Mouse (Mus musculus) embryonic facial prominence, embryonic 13.5 days (tissue): Measurements from ENCODE around the gene Trim60. TPM values are rescaled to one million over a fixed set of nuclear protein-coding genes. Genes with fewer than 3 reads are reported as not detected.
"Not testable (repeated sequence)": the region's sequence is repeated elsewhere in the genome, so short reads cannot be mapped to it uniquely, and the experiment has no call there.

Experiments
- ATAC-seq: fragments of 200-750 bp; cut with Nextera tagmentation; 2 replicates; pipeline ENCODE4 v1.8.0; 2017; ENCODE audit warnings: low read depth; ENCODE audit not compliant: insufficient number of reproducible peaks, insufficient read depth, low FRiP score, low TSS enrichment
- H3K27ac ChIP-seq: fragments of 300-500 bp; sonication (generic); 2 replicates; pipeline ENCODE4 v1.5.1; 2015; ENCODE audit warnings: moderate library complexity, mild to moderate bottlenecking, inconsistent platforms
- H3K27me3 ChIP-seq: fragments of 300-500 bp; sonication (generic); 2 replicates; pipeline ENCODE4 v1.6.1; 2015; ENCODE audit warnings: mild to moderate bottlenecking, inconsistent platforms
- H3K36me3 ChIP-seq: fragments of 300-500 bp; sonication (generic); 2 replicates; pipeline ENCODE4 v1.6.1; 2015; ENCODE audit warnings: mild to moderate bottlenecking, inconsistent platforms
- H3K4me1 ChIP-seq: fragments of 300-500 bp; sonication (generic); 2 replicates; pipeline ENCODE4 v1.6.1; 2015; ENCODE audit warnings: inconsistent platforms
- H3K4me2 ChIP-seq: fragments of 300-500 bp; sonication (generic); 2 replicates; pipeline ENCODE4 v1.6.1; 2015; ENCODE audit warnings: moderate library complexity, mild to moderate bottlenecking, inconsistent platforms
- H3K4me3 ChIP-seq: fragments of 300-500 bp; sonication (generic); 2 replicates; pipeline ENCODE4 v1.5.1; 2015; ENCODE audit warnings: mild to moderate bottlenecking, inconsistent platforms
- H3K9ac ChIP-seq: fragments of 300-500 bp; sonication (generic); 2 replicates; pipeline ENCODE4 v1.6.1; 2015; ENCODE audit warnings: mild to moderate bottlenecking, inconsistent platforms
- H3K9me3 ChIP-seq: fragments of 300-500 bp; sonication (generic); 2 replicates; pipeline ENCODE4 v1.6.1; 2016; ENCODE audit warnings: inconsistent platforms
- WGBS: fragments of 180-500 bp; shearing (Covaris S2); methylation state at CpG from one replicate; pipeline ENCODE4 v1.1.7; 2015; ENCODE audit warnings: mixed read lengths; 5-methylcytosine and 5-hydroxymethylcytosine counted together
- polyA plus RNA-seq: library from polyadenylated mRNA; unstranded; fragments of >200 nt; fragmentation: Nextera tagmentation; extraction: Ambion mirVana; gene quantifications from 2 replicates; pipeline ENCODE4 v1.2.1, GENCODE M21; 2015

Gene Trim60
- polyA plus RNA-seq, 1 experiment from 2014 or later: not detected

DNA sequence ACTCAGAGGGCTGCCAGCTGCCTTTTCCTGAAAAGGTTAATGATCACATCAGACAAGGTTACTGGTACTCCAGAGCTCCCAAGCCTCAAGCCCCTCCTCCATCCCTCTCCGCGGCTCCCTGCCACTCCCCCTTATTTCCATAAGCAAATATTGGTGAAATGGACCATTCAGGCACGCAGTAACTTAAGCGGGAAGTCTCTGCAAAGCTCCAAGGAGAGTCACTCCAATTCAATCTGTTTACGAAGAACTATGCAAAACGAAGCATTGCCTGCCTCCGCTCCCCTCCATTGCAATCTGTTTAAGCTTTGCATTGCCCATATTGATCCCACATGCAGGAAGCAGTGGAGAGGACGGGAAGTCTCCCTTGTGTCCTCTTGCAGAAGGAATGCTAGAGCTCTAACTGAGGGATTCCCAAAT, 18.7 kb upstream of the Trim60 start, which contains the start of gene Apela:
Gene Apela (minus strand): TSS at position 220 of the 417 bp plus-strand sequence.
- Histone ChIP-seq H3K27ac (peak within 1 kb of the TSS; percentile 52; the same call in 1 of the 2 replicates), H3K4me2 (peak within 1 kb of the TSS; percentile 63), H3K36me3 (no peaks in the 10 kb centered on the region), H3K27me3 (no peaks in the 10 kb centered on the region), H3K4me1 (peaks cover 10% of the 10 kb centered on the region; the same call in 1 of the 2 replicates), H3K4me3 (peak within 1 kb of the TSS; percentile 40), H3K9me3 (no peaks in the 10 kb centered on the region), H3K9ac (peak within 1 kb of the TSS; percentile 54; the same call in 1 of the 2 replicates)
- under 1% methylated on average over 8 of the region's 8 CpGs for WGBS
- ATAC-seq: 0 out of 2 replicates have a peak, but pooled peaks have one; percentile 70

- Histone ChIP-seq H3K4me3 (no peak overlapping the region), H3K9ac (no peak overlapping the region), H3K27me3 (no peaks in the 10 kb centered on the region), H3K36me3 (no peaks in the 10 kb centered on the region), H3K4me2 (no peak overlapping the region), H3K9me3 (no peaks in the 10 kb centered on the region), H3K27ac (no peak overlapping the region), H3K4me1 (peaks cover 10% of the 10 kb centered on the region; the same call in 1 of the 2 replicates)
- 55% methylated on average over 2 of the region's 2 CpGs for WGBS
- ATAC-seq: no peak
These were observed 15.8 kb upstream of the Trim60 start for GRCm38 (mm10) chr8:65034136-65034535.

DNA sequence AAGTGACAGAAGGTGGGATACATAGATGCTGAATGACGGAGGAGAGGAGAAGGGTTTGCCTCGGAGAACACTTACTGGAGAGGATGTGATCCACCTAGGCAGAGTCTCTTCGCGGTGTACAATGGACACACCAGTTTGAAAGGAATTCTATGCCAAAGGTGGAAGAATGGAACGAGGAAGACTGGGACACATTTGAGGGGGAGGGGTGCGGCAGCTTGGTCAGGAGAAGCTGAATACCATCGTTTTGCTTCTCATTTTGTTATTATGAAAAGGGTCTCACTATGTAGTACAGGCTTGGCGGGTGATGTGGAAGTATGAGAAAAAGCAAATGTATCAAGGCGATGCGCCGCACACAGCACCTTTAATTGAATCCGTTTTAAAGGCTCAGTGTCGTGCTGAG, 14.7 kb upstream of the Trim60 start:
- Histone ChIP-seq H3K27ac (no peak overlapping the region), H3K9ac (no peak overlapping the region), H3K4me1 (peaks cover 10% of the 10 kb centered on the region; the same call in 1 of the 2 replicates), H3K9me3 (no peaks in the 10 kb centered on the region), H3K4me2 (no peak overlapping the region), H3K36me3 (no peaks in the 10 kb centered on the region), H3K4me3 (no peak overlapping the region), H3K27me3 (no peaks in the 10 kb centered on the region)
- WGBS: 82% methylated on average over 13 of the region's 13 CpGs
- no peak for ATAC-seq

DNA sequence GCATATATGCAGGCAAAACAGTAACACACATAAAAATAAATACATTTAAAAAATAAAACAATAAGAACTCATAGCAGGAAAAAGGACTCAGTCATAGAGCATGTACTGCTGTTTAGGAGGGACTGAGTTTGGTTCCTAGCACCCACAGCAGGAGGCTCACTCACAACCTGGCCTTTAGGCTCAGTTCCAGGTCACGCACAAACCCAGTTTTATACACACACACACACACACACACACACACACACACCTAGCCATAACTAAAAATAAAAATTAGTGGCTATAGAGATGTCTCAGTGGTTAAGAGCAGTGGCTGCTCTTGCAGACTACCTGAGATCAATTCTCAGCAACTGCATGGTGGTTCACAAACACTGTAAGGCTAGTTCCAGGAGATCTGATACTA, 13.7 kb upstream of the Trim60 start:
- Histone ChIP-seq H3K27me3 (no peaks in the 10 kb centered on the region), H3K27ac (no peak overlapping the region), H3K36me3 (no peaks in the 10 kb centered on the region), H3K9me3 (no peaks in the 10 kb centered on the region), H3K4me3 (no peak overlapping the region), H3K9ac (no peak overlapping the region), H3K4me2 (no peak overlapping the region), H3K4me1 (peaks cover 4% of the 10 kb centered on the region; the same call in 1 of the 2 replicates)
- ATAC-seq: no peak
- 80% methylated on average over 1 of the region's 1 CpGs for WGBS

DNA sequence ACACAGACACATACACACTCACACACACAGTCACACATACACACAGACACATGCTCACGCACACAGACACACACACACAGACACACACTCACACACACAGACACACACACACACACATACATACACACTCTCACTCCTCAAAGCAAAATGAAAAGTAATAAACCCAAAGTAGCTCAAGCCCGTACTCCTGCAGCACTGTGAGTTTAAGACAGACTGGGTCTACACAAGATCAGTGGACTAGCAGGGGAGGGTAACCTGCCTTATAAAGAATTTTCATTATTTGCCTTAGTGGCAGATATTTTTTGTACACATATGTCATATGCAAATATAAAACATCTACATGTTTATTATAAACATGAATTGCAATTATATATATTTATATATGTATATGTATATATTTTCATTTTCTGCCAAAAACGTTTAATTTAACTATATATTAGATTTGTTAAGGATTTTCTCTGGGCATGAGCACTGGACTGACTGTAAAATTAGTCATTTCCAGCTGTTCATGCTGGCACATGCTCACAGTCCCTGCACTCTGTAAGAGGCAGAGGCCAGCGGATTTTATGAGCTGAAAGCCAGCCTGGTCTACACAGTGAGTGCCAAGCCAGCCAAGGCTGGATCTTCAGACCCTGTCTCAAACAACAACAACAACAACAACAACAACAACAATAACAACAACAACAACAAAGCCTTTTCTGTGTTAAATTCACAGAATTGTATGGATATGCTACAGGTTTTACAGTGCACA, 12.5 kb upstream of the Trim60 start:
- H3K9ac ChIP-seq: no peak overlapping the region
- H3K36me3 ChIP-seq: no peaks in the 10 kb centered on the region
- 72% methylated on average over 4 of the region's 4 CpGs for WGBS
- no peaks in the 10 kb centered on the region for H3K9me3 ChIP-seq
- H3K4me2 ChIP-seq: no peak overlapping the region
- H3K27ac ChIP-seq: no peak overlapping the region
- no peak for ATAC-seq
- H3K27me3 ChIP-seq: no peaks in the 10 kb centered on the region
- peaks cover 4% of the 10 kb centered on the region; the same call in 1 of the 2 replicates for H3K4me1 ChIP-seq
- no peak overlapping the region for H3K4me3 ChIP-seq

GRCm38 (mm10) chr8:65029776-65030175, 11.4 kb upstream of the Trim60 start:
- Histone ChIP-seq H3K4me1 (0 out of 2 replicates have a peak, but pooled peaks cover 2% of the 10 kb centered on the region), H3K36me3 (no peaks in the 10 kb centered on the region), H3K9ac (no peak overlapping the region), H3K27ac (no peak overlapping the region), H3K4me2 (no peak overlapping the region), H3K4me3 (no peak overlapping the region), H3K9me3 (no peaks in the 10 kb centered on the region), H3K27me3 (no peaks in the 10 kb centered on the region)
- 62% methylated on average over 4 of the region's 4 CpGs for WGBS
- ATAC-seq: no peak

DNA sequence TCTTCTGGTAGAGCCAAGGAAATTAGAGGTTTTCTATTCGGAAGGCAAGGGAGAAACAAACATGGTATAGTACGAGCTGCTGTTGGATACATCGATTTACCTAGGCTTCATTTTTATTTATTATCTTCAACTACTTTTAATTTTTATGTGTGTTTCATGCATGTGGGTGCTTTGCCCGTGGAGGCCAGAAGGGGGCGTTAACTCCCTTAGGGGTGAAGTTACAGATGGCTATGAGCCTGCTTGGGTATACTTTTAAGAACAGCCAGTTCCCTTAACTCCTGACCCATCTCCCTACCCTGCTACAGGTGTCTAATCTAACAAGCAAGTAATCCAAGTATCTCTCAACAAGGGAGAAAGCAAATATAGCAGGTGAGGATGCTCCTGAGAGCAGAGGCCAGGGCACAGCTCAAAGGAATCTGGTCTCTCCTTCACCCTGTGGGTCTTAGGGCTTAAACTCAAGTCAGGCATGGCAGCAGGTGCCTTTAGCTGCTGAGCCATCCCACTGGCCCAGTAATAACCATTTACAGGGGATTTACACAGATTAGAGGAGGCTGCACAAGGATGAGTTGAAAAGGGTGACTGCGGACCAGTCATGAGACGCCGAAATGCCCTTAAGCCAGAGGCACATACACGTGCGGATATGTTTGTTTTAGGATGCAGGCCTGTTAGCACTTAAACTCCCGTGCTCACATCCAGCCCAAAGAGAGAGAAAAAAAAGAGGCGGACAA, 10.7 kb upstream of the Trim60 start:
- Histone ChIP-seq H3K9ac (no peak overlapping the region), H3K4me2 (no peak overlapping the region), H3K27ac (no peak overlapping the region), H3K27me3 (no peaks in the 10 kb centered on the region), H3K9me3 (no peaks in the 10 kb centered on the region), H3K4me3 (no peak overlapping the region), H3K36me3 (no peaks in the 10 kb centered on the region), H3K4me1 (0 out of 2 replicates have a peak, but pooled peaks cover 2% of the 10 kb centered on the region)
- no peak for ATAC-seq
- 60% methylated on average over 12 of the region's 12 CpGs for WGBS

DNA sequence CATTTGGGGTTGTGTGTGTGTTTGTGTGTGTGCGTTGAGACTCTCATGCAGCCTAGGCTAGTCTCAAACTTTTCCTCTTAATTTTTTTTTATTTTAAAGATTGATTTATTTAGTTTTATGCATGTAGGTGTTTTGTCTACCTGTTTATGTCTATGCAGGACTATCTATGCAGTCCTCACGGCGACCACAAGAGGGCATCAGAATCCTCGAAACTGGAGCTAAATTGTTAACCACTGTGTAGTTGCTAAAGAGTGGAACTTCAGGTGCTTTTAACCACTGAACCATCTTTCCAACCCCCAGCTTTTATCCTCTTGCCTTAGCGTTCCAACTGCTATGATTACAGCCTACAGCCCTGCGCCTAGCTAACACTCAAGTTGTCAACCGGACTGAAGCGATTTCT, 4.1 kb upstream of the Trim60 start:
- H3K9me3 ChIP-seq: no peaks in the 10 kb centered on the region
- H3K4me2 ChIP-seq: no peak overlapping the region
- H3K4me3 ChIP-seq: no peak overlapping the region
- ATAC-seq: 0 out of 2 replicates have a peak, but pooled peaks have one; percentile 26
- no peaks in the 10 kb centered on the region for H3K27me3 ChIP-seq
- no peaks in the 10 kb centered on the region for H3K36me3 ChIP-seq
- WGBS: 47% methylated on average over 8 of the region's 8 CpGs
- H3K9ac ChIP-seq: no peak overlapping the region
- H3K27ac ChIP-seq: no peak overlapping the region
- no peaks in the 10 kb centered on the region for H3K4me1 ChIP-seq

- not testable (repeated sequence) for ATAC-seq, H3K9ac ChIP-seq, H3K9me3 ChIP-seq, H3K4me3 ChIP-seq, H3K4me2 ChIP-seq, H3K36me3 ChIP-seq, H3K4me1 ChIP-seq, H3K27ac ChIP-seq, H3K27me3 ChIP-seq
- 75% methylated on average over 6 of the region's 6 CpGs for WGBS
These were observed 10.8 kb downstream of the Trim60 start for GRCm38 (mm10) chr8:65007616-65008015.

GRCm38 (mm10) chr8:64998806-64999365, 19.5 kb downstream of the Trim60 start:
- Histone ChIP-seq H3K27me3 (no peaks in the 10 kb centered on the region), H3K27ac (no peak overlapping the region), H3K36me3 (no peaks in the 10 kb centered on the region), H3K9ac (no peak overlapping the region), H3K4me3 (no peak overlapping the region), H3K4me1 (no peaks in the 10 kb centered on the region), H3K9me3 (no peaks in the 10 kb centered on the region), H3K4me2 (no peak overlapping the region)
- 64% methylated on average over 4 of the region's 4 CpGs for WGBS
- ATAC-seq: no peak

- H3K4me2 ChIP-seq: no peak within 1 kb of the TSS
- no peak within 1 kb of the TSS for H3K9ac ChIP-seq
- no peak within 1 kb of the TSS for H3K4me3 ChIP-seq
- H3K27ac ChIP-seq: no peak within 1 kb of the TSS
- no peaks in the 10 kb centered on the region for H3K27me3 ChIP-seq
- no peaks in the 10 kb centered on the region for H3K9me3 ChIP-seq
- 84% methylated on average over 4 of the region's 4 CpGs for WGBS
- no peaks in the 10 kb centered on the region for H3K4me1 ChIP-seq
- H3K36me3 ChIP-seq: no peaks in the 10 kb centered on the region
- ATAC-seq: no peak
These were observed 30.7 kb downstream of the Trim60 start, which contains the start of gene Trim75 for GRCm38 (mm10) chr8:64987731-64988130. Gene Trim75, minus strand, starts transcription at chr8:64987831.
